Mouse (Mus musculus): Measurements from ENCODE around the gene Slc12a5.

DNA sequence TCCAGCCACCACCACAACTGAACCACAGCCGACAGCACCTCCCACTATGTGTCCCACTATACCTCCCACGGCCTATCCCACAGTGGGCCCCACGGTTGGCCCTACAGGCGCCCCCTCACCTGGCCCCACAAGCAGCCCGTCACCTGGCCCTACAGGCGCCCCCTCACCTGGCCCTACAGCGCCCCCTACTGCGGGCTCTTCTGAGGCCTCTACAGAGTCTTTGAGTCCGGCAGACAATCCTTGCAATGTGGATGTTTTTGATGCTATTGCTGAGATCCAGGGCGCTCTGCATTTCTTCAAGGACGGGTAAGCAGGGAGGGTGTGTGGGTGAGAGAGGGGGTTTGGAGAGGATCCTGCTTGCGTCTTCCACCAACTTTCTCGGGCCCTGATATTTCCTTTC is 8.2 kb upstream of the Slc12a5 start:
- TF ChIP-seq CTCF (IDR thresholded peaks at IDR 0.05; ENCODE audit: low read depth) (peak; percentile 36; the same call in 1 of the 2 replicates), EP300 (IDR thresholded peaks at IDR 0.05; ENCODE audit: low read depth) (no peak)
